Mouse (Mus musculus) erythroblast, embryonic 14.5 days (primary cell): ENCODE measurements around the gene Man2a2.

Source experiments
- GATA1 ChIP-seq: IDR thresholded peaks from 2 replicates; pipeline ENCODE4 v1.6.1; 2012; ENCODE audit warnings: low read length, inconsistent platforms, mixed read lengths
- TAL1 ChIP-seq: IDR thresholded peaks from 3 replicates; pipeline ENCODE4 v1.6.1; 2012; ENCODE audit warnings: low read length, inconsistent platforms, mixed read lengths

GRCm38 (mm10) chr7:80369967-80370431, 1.2 kb downstream of the Man2a2 start:
- TF ChIP-seq GATA1 (no peak), TAL1 (no peak)
